Mouse (Mus musculus) c-Kit-positive CD71-negative TER-119-negative erythroid progenitor cells, embryonic 14.5 days (primary cell): Measurements from ENCODE around the gene Rpusd3.

Experiments used
- DNase-seq: peaks from one replicate; pipeline ENCODE4 v3.0.0-alpha.2; 2013; ENCODE audit warnings: low read depth

Rpusd3 gene

GRCm38 (mm10) chr6:113429965-113430364, 10.8 kb upstream of the Rpusd3 start:
- DNase-seq, result no peak

GRCm38 (mm10) chr6:113428006-113428405, 8.9 kb upstream of the Rpusd3 start:
- no peak for DNase-seq

GRCm38 (mm10) chr6:113427397-113427796, 8.3 kb upstream of the Rpusd3 start:
- DNase-seq, result no peak

GRCm38 (mm10) chr6:113426696-113427095, 7.6 kb upstream of the Rpusd3 start:
- no peak for DNase-seq

GRCm38 (mm10) chr6:113424187-113424586, 5.0 kb upstream of the Rpusd3 start:
- no peak for DNase-seq

GRCm38 (mm10) chr6:113423000-113423399, 3.9 kb upstream of the Rpusd3 start:
- DNase-seq, result no peak

- DNase-seq, result no peak
These were observed 520 bp downstream of the Rpusd3 start for GRCm38 (mm10) chr6:113418441-113419198.

GRCm38 (mm10) chr6:113416416-113416815, 2.7 kb downstream of the Rpusd3 start:
- no peak for DNase-seq

GRCm38 (mm10) chr6:113410001-113410400, 9.1 kb downstream of the Rpusd3 start:
- DNase-seq, result no peak

- DNase-seq, result no peak
These were observed 12.5 kb downstream of the Rpusd3 start for GRCm38 (mm10) chr6:113406683-113407082.

- DNase-seq, result no peak
These were observed 13.7 kb downstream of the Rpusd3 start for GRCm38 (mm10) chr6:113405483-113405882.

- no peak for DNase-seq
These were observed 14.3 kb downstream of the Rpusd3 start for GRCm38 (mm10) chr6:113404649-113405448.

GRCm38 (mm10) chr6:113402094-113402493, 17.0 kb downstream of the Rpusd3 start:
- no peak for DNase-seq

- DNase-seq, result no peak
These were observed 22.7 kb downstream of the Rpusd3 start for GRCm38 (mm10) chr6:113396270-113397030.

GRCm38 (mm10) chr6:113395501-113395900, 23.6 kb downstream of the Rpusd3 start:
- DNase-seq, result no peak

- DNase-seq, result no peak
These were observed 24.3 kb downstream of the Rpusd3 start for GRCm38 (mm10) chr6:113394811-113395210.

- DNase-seq, result no peak
These were observed 25.2 kb downstream of the Rpusd3 start for GRCm38 (mm10) chr6:113393951-113394350.

- DNase-seq, result no peak
These were observed 26.6 kb downstream of the Rpusd3 start for GRCm38 (mm10) chr6:113392387-113393071.

- no peak for DNase-seq
These were observed 27.1 kb downstream of the Rpusd3 start for GRCm38 (mm10) chr6:113392015-113392386.

GRCm38 (mm10) chr6:113390715-113391114, 28.4 kb downstream of the Rpusd3 start:
- no peak for DNase-seq

GRCm38 (mm10) chr6:113388960-113389359, 30.2 kb downstream of the Rpusd3 start, which contains the start of gene Ttll3:
Ttll3 (plus strand) TSS chr6:113389260.
- no peak for DNase-seq

GRCm38 (mm10) chr6:113386025-113386424, 33.1 kb downstream of the Rpusd3 start:
- DNase-seq, result no peak
